Mouse (Mus musculus) heart, postnatal 0 days (tissue): ENCODE results near the gene Enox1.

Experiments
- CTCF ChIP-seq: IDR thresholded peaks from 2 replicates; pipeline ENCODE4 v1.5.1; 2016; ENCODE audit warnings: antibody characterized with exemption, control low read depth, low read depth
- EP300 ChIP-seq: IDR thresholded peaks from 2 replicates; pipeline ENCODE4 v1.6.1; 2016; ENCODE audit warnings: antibody characterized with exemption, low read depth

- no peak for TF ChIP-seq CTCF
- no peak for TF ChIP-seq EP300
These were observed 421.1 kb downstream of the Enox1 start for GRCm38 (mm10) chr14:77577481-77578251.
